In genomic region chr19:32757831-32758792, GRCm38 (mm10) we compare ENCODE assay signal across 8 mouse cellular contexts. TPM values are rescaled to one million over a fixed set of nuclear protein-coding genes. Genes with fewer than 3 reads are reported as not detected.
DNase-seq lines count a peak whose midpoint lies in the region; ATAC-seq and TF ChIP-seq lines count a peak whose summit lies in the region.

No protein-coding gene starts in this region.

- TF ChIP-seq CTCF in G1E (IDR thresholded peaks at IDR 0.05; ENCODE audit: low read depth, low read length), result no peak

- H3K27ac ChIP-seq in brown adipose tissue, adult 24 weeks (replicated peaks; ENCODE audit: low read depth, low read length), result peak overlapping the region; percentile 81
- H3K27ac ChIP-seq in forebrain, embryonic 15.5 days (replicated peaks), result peak overlapping the region; percentile 99
- peak overlapping the region; percentile 99 for H3K27ac ChIP-seq in hindbrain, embryonic 13.5 days

- peak overlapping the region; percentile 67 for H3K4me2 ChIP-seq in forebrain, embryonic 15.5 days (replicated peaks)
- peak overlapping the region; percentile 95 for H3K4me2 ChIP-seq in hindbrain, embryonic 13.5 days

- under 1% methylated on average over 67 of the region's 69 CpGs for WGBS in forebrain, embryonic 15.5 days
- under 1% methylated on average over 45 of the region's 69 CpGs for WGBS in hindbrain, embryonic 13.5 days

- H3K4me3 ChIP-seq in G1E (ENCODE audit: low read depth, low read length), result peak overlapping the region; percentile 89
- peak overlapping the region; percentile 98 for H3K4me3 ChIP-seq in brown adipose tissue, adult 24 weeks (ENCODE audit: insufficient read depth, low read depth, low read length)
- H3K4me3 ChIP-seq in forebrain, embryonic 15.5 days, result peak overlapping the region; percentile 92
- H3K4me3 ChIP-seq in hindbrain, embryonic 13.5 days, result peak overlapping the region; percentile 95

- peak overlapping the region; percentile 98 for H3K9ac ChIP-seq in forebrain, embryonic 15.5 days (replicated peaks)
- H3K9ac ChIP-seq in hindbrain, embryonic 13.5 days, result peak overlapping the region; percentile 99

- DNase-seq in G1E (ENCODE audit: low spot score), result no peak
- DNase-seq in left cerebral cortex, adult 18-20 months (ENCODE audit: low spot score in 2 of 2), result peak; percentile 43 to 46
- DNase-seq in lung, postnatal 4 days, result peak; percentile 65 to 66
- peak; percentile 56 for DNase-seq in right cerebral cortex, postnatal 4 days
- peak; percentile 35 to 62 for DNase-seq in urinary bladder, postnatal 4 days (ENCODE audit: low spot score in 2 of 2)

- H3K36me3 ChIP-seq in G1E (replicated peaks), result peaks cover 6% of the 10 kb centered on the region
- H3K36me3 ChIP-seq in forebrain, embryonic 15.5 days, result no peaks in the 10 kb centered on the region
- no peaks in the 10 kb centered on the region for H3K36me3 ChIP-seq in hindbrain, embryonic 13.5 days

- no peak for ATAC-seq in G1E (ENCODE audit: extremely low read depth, insufficient number of reproducible peaks, low FRiP score, poor library complexity, severe bottlenecking)
- ATAC-seq in forebrain, embryonic 15.5 days (replicated peaks), result peak; percentile 14
- ATAC-seq in hindbrain, embryonic 13.5 days (ENCODE audit: low FRiP score), result peak; percentile 4

- no peaks in the 10 kb centered on the region for H3K27me3 ChIP-seq in G1E (ENCODE audit: insufficient read depth, low read length)
- H3K27me3 ChIP-seq in forebrain, embryonic 15.5 days, result 0 out of 2 replicates have a peak, but pooled peaks cover 3% of the 10 kb centered on the region
- H3K27me3 ChIP-seq in hindbrain, embryonic 13.5 days, result peaks cover 4% of the 10 kb centered on the region; the same call in 1 of the 2 replicates

- peaks cover 34% of the 10 kb centered on the region for H3K4me1 ChIP-seq in G1E (ENCODE audit: insufficient read depth, low read depth, low read length)
- H3K4me1 ChIP-seq in brown adipose tissue, adult 24 weeks (ENCODE audit: control insufficient read depth, insufficient read depth, insufficient read length, low read length), result no peaks in the 10 kb centered on the region; the same call in 1 of the 2 replicates
- peaks cover 46% of the 10 kb centered on the region for H3K4me1 ChIP-seq in forebrain, embryonic 15.5 days
- peaks cover 43% of the 10 kb centered on the region for H3K4me1 ChIP-seq in hindbrain, embryonic 13.5 days (replicated peaks)

- no peaks in the 10 kb centered on the region for H3K9me3 ChIP-seq in G1E (replicated peaks)
- H3K9me3 ChIP-seq in forebrain, embryonic 15.5 days, result no peaks in the 10 kb centered on the region
- H3K9me3 ChIP-seq in hindbrain, embryonic 13.5 days, result no peaks in the 10 kb centered on the region

RNA-seq across cellular contexts. Expression of gene Pten, which starts 0.8 kb away (rescaled TPM):
- total RNA-seq in G1E (2014; fragmentation: Nextera tagmentation), result 133 and 134 TPM in 2 replicates
- 96.8 and 105 TPM in 2 replicates for total RNA-seq in G1E (2017)
- 31.4 and 43.7 TPM in 2 replicates for polyA plus RNA-seq in G1E (2012)
- 44.8 and 50.0 TPM in 2 replicates for polyA plus RNA-seq in brown adipose tissue, adult 24 weeks (2012; ENCODE audit: insufficient read depth, insufficient read length, missing spikeins)
- polyA plus RNA-seq in forebrain, embryonic 15.5 days (2015; fragmentation: Nextera tagmentation; extraction: Ambion mirVana), result 12.2 TPM in 2 replicates
- 11.1 and 12.4 TPM in 2 replicates for polyA plus RNA-seq in hindbrain, embryonic 13.5 days (2015; fragmentation: Nextera tagmentation; extraction: Ambion mirVana)
- 100 to 1,000 TPM; 144 to 146 TPM for total RNA-seq in left cerebral cortex, adult 18-20 months (2021)

RNA-seq across cellular contexts. Expression of gene Atad1, which starts 18.5 kb away (rescaled TPM):
- total RNA-seq in G1E (2014; fragmentation: Nextera tagmentation) (102 and 117 TPM in 2 replicates), G1E (2017) (53.5 and 69.8 TPM in 2 replicates)
- polyA plus RNA-seq in G1E (2012), result 1.4 and 2.3 TPM in 2 replicates
- polyA plus RNA-seq in brown adipose tissue, adult 24 weeks (2012; ENCODE audit: insufficient read depth, insufficient read length, missing spikeins), result 54.7 and 58.3 TPM in 2 replicates
- 113 and 120 TPM in 2 replicates for polyA plus RNA-seq in forebrain, embryonic 15.5 days (2015; fragmentation: Nextera tagmentation; extraction: Ambion mirVana)
- polyA plus RNA-seq in hindbrain, embryonic 13.5 days (2015; fragmentation: Nextera tagmentation; extraction: Ambion mirVana), result 125 TPM in 2 replicates
- total RNA-seq in left cerebral cortex, adult 18-20 months (2021), result 10 to 100 TPM; 88.3 to 98.0 TPM

Comparison
In these comparisons a context has a peak if more than half of its experiments do, and no peak if none do; other contexts are left out.
1. RNA of gene Atad1, which starts 18.5 kb away (polyA plus RNA-seq): 125 TPM in hindbrain, embryonic 13.5 days, 113 to 120 TPM in forebrain, embryonic 15.5 days and 54.7 to 58.3 TPM in brown adipose tissue, adult 24 weeks; 1.4 to 2.3 TPM in G1E; every median in the first group is over 10 times any median in the second.
2. Peak in every context shown above with its lines, with median percentiles within 50 percentile points of each other: H3K4me3 ChIP-seq and H3K27ac ChIP-seq.